Mouse (Mus musculus) intestine, embryonic 16.5 days (tissue): ENCODE results near the gene Tspan32. TPM values are rescaled to one million over a fixed set of nuclear protein-coding genes. Genes with fewer than 3 reads are reported as not detected.

Experiments
- ATAC-seq: fragments of 200-750 bp; cut with Nextera tagmentation; 2 replicates; pipeline ENCODE4 v1.8.0; 2017; ENCODE audit warnings: moderate TSS enrichment, moderate library complexity
- H3K27ac ChIP-seq: fragments of 300-500 bp; sonication (generic); 2 replicates; pipeline ENCODE4 v1.5.1; 2014; ENCODE audit warnings: mild to moderate bottlenecking, low read length
- H3K27me3 ChIP-seq: fragments of 300-500 bp; sonication (generic); replicated peaks from 2 replicates; pipeline ENCODE4 v1.6.1; 2014; ENCODE audit warnings: low read length, control low read depth, mixed read lengths; ENCODE audit not compliant: control insufficient read depth, insufficient read depth
- H3K36me3 ChIP-seq: fragments of 300-500 bp; sonication (generic); 2 replicates; pipeline ENCODE4 v1.6.1; 2014; ENCODE audit warnings: low read length, control low read depth; ENCODE audit not compliant: control insufficient read depth, insufficient read depth
- H3K4me1 ChIP-seq: fragments of 300-500 bp; sonication (generic); 2 replicates; pipeline ENCODE4 v1.6.1; 2014; ENCODE audit warnings: low read length, control low read depth, mixed read lengths; ENCODE audit not compliant: control insufficient read depth, insufficient read depth
- H3K4me2 ChIP-seq: fragments of 300-500 bp; sonication (generic); 2 replicates; pipeline ENCODE4 v1.6.1; 2014; ENCODE audit warnings: low read depth, low read length, control low read depth
- H3K4me3 ChIP-seq: fragments of 300-500 bp; sonication (generic); 2 replicates; pipeline ENCODE4 v1.5.1; 2014; ENCODE audit warnings: mild to moderate bottlenecking, low read length
- H3K9ac ChIP-seq: fragments of 300-500 bp; sonication (generic); 2 replicates; pipeline ENCODE4 v1.6.1; 2014; ENCODE audit warnings: low read depth, low read length
- H3K9me3 ChIP-seq: fragments of 300-500 bp; sonication (generic); 2 replicates; pipeline ENCODE4 v1.6.1; 2016; ENCODE audit warnings: low read length, control low read depth; ENCODE audit not compliant: control insufficient read depth
- WGBS: fragments of 180-500 bp; shearing (Covaris S2); extraction: QIAGEN DNeasy Blood & Tissue Kit; methylation state at CpG from one replicate; pipeline ENCODE4 v1.1.7; 2014; 5-methylcytosine and 5-hydroxymethylcytosine counted together
- polyA plus RNA-seq: library from polyadenylated mRNA; unstranded; fragments of >200 nt; fragmentation: Nextera tagmentation; extraction: Ambion mirVana; gene quantifications from 2 replicates; pipeline ENCODE4 v1.2.1, GENCODE M21; 2015

The Tspan32 gene
- polyA plus RNA-seq, 1 experiment from 2014 or later = 3.1 TPM

- Histone ChIP-seq H3K36me3 (no peaks in the 10 kb centered on the region), H3K4me1 (peaks cover 7% of the 10 kb centered on the region), H3K27ac (no peak overlapping the region), H3K4me2 (no peak overlapping the region), H3K4me3 (no peak overlapping the region), H3K9ac (no peak overlapping the region), H3K9me3 (no peaks in the 10 kb centered on the region), H3K27me3 (no peaks in the 10 kb centered on the region)
- 74% methylated on average over 3 of the region's 3 CpGs for WGBS
- ATAC-seq = no peak
These were observed 44.5 kb downstream of the Tspan32 start for GRCm38 (mm10) chr7:143049331-143049730.

GRCm38 (mm10) chr7:143049841-143050816 lies 45.3 kb downstream of the Tspan32 start:
- Histone ChIP-seq H3K4me1 (peaks cover 15% of the 10 kb centered on the region), H3K36me3 (no peaks in the 10 kb centered on the region), H3K4me2 (no peak overlapping the region), H3K9me3 (no peaks in the 10 kb centered on the region), H3K27me3 (no peaks in the 10 kb centered on the region), H3K9ac (no peak overlapping the region), H3K27ac (no peak overlapping the region), H3K4me3 (no peak overlapping the region)
- 95% methylated on average over 3 of the region's 3 CpGs for WGBS
- no peak for ATAC-seq

- Histone ChIP-seq H3K27ac (no peak overlapping the region), H3K27me3 (no peaks in the 10 kb centered on the region), H3K9me3 (no peaks in the 10 kb centered on the region), H3K9ac (no peak overlapping the region), H3K4me1 (peaks cover 25% of the 10 kb centered on the region), H3K36me3 (no peaks in the 10 kb centered on the region), H3K4me3 (no peak overlapping the region), H3K4me2 (no peak overlapping the region)
- 64% methylated on average over 2 of the region's 2 CpGs for WGBS
- ATAC-seq = no peak
These were observed 46.5 kb downstream of the Tspan32 start for GRCm38 (mm10) chr7:143051316-143051715.

DNA sequence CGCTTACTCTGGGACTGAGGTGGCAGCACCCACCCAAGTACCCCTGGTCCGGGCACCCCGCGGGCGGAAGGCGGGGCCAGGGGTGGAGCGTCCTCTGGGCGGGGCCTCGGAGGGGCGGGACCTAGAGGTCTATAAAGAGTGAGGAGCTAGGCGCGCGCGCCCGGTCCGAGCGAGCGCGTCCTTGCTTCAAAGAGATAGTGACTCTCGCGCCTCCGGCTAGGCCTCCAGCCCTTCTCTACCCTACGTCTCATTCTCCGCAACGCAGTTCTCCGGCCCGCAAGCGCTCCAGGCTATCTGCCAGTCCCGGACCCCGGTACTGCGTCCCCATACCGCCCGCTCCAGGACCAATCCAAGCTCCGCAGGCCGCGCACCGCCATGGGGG lies 47.8 kb downstream of the Tspan32 start, which contains the start of gene Cd81:
Gene Cd81, plus strand, starts transcription at position 114 of the 382 bp plus-strand sequence.
- Histone ChIP-seq H3K27ac (peak within 1 kb of the TSS; percentile 95), H3K4me1 (peaks cover 38% of the 10 kb centered on the region), H3K9ac (peak within 1 kb of the TSS; percentile 98), H3K27me3 (no peaks in the 10 kb centered on the region), H3K4me3 (peak within 1 kb of the TSS; percentile 89), H3K9me3 (no peaks in the 10 kb centered on the region), H3K36me3 (no peaks in the 10 kb centered on the region), H3K4me2 (peak within 1 kb of the TSS; percentile 91)
- peak; percentile 79 for ATAC-seq
- WGBS = 0% methylated on average over 37 of the region's 37 CpGs

- Histone ChIP-seq H3K27ac (peak overlapping the region; percentile 95), H3K9ac (peak overlapping the region; percentile 98), H3K27me3 (no peaks in the 10 kb centered on the region), H3K9me3 (no peaks in the 10 kb centered on the region), H3K4me2 (peak overlapping the region; percentile 91), H3K4me1 (peaks cover 44% of the 10 kb centered on the region), H3K4me3 (peak overlapping the region; percentile 89), H3K36me3 (no peaks in the 10 kb centered on the region)
- ATAC-seq = peak; percentile 65
- WGBS = under 1% methylated on average over 46 of the region's 46 CpGs
These were observed 48.4 kb downstream of the Tspan32 start for GRCm38 (mm10) chr7:143053008-143053899.

- peaks cover 52% of the 10 kb centered on the region for H3K4me1 ChIP-seq
- H3K9ac ChIP-seq = peak overlapping the region; percentile 98
- ATAC-seq = no peak
- no peaks in the 10 kb centered on the region for H3K36me3 ChIP-seq
- H3K4me2 ChIP-seq = peak overlapping the region; percentile 91
- 31% methylated on average over 11 of the region's 11 CpGs for WGBS
- H3K27me3 ChIP-seq = 0 out of 2 replicates have a peak, but pooled peaks cover 2% of the 10 kb centered on the region
- H3K27ac ChIP-seq = peak overlapping the region; percentile 95; the same call in 1 of the 2 replicates
- H3K4me3 ChIP-seq = peak overlapping the region; percentile 89
- H3K9me3 ChIP-seq = no peaks in the 10 kb centered on the region
These were observed 49.2 kb downstream of the Tspan32 start for GRCm38 (mm10) chr7:143053961-143054611.

- no peaks in the 10 kb centered on the region for H3K9me3 ChIP-seq
- 35% methylated on average over 3 of the region's 3 CpGs for WGBS
- H3K4me3 ChIP-seq = peak overlapping the region; percentile 89
- H3K27ac ChIP-seq = no peak overlapping the region
- H3K9ac ChIP-seq = peak overlapping the region; percentile 98
- 0 out of 2 replicates have a peak, but pooled peaks cover 4% of the 10 kb centered on the region for H3K27me3 ChIP-seq
- peak overlapping the region; percentile 91 for H3K4me2 ChIP-seq
- ATAC-seq = no peak
- peaks cover 56% of the 10 kb centered on the region for H3K4me1 ChIP-seq
- H3K36me3 ChIP-seq = no peaks in the 10 kb centered on the region
These were observed 49.7 kb downstream of the Tspan32 start for GRCm38 (mm10) chr7:143054612-143054965.

GRCm38 (mm10) chr7:143055001-143055400 lies 50.2 kb downstream of the Tspan32 start:
- H3K9me3 ChIP-seq = no peaks in the 10 kb centered on the region
- peaks cover 56% of the 10 kb centered on the region for H3K4me1 ChIP-seq
- H3K4me2 ChIP-seq = peak overlapping the region; percentile 91
- no peak overlapping the region for H3K27ac ChIP-seq
- no peaks in the 10 kb centered on the region for H3K36me3 ChIP-seq
- H3K27me3 ChIP-seq = 0 out of 2 replicates have a peak, but pooled peaks cover 4% of the 10 kb centered on the region
- H3K4me3 ChIP-seq = peak overlapping the region; percentile 89
- WGBS = 71% methylated on average over 3 of the region's 3 CpGs
- peak overlapping the region; percentile 98 for H3K9ac ChIP-seq
- no peak for ATAC-seq
